10 mouse cellular contexts compared by ENCODE assay signal in genomic region chrX:101085920-101086319, GRCm38 (mm10). TPM values are rescaled to one million over a fixed set of nuclear protein-coding genes. Genes with fewer than 3 reads are reported as not detected.
DNase-seq lines count a peak whose midpoint lies in the region; ATAC-seq and TF ChIP-seq lines count a peak whose summit lies in the region.
"Had no signal": no experiment of that assay in that cellular context is flagged by ENCODE, and none has a peak within 500 bp of the region (broad histone marks: within the 10 kb centered on the region; RNA-seq: fewer than 3 reads in every experiment).

Slc7a3 (minus strand) TSS chrX:101086020.

- no peak for DNase-seq in kidney, postnatal 0 days (ENCODE audit: low spot score)
- DNase-seq in kidney, postnatal 36 days = no peak
- DNase-seq in embryo, embryonic 9.5 days (ENCODE audit: extremely low spot score) = peak; percentile 0
- no peak for DNase-seq in cerebellum, adult 18-20 months
- DNase-seq in layer of hippocampus, adult 9-10 months (ENCODE audit: low spot score) = no peak
- no peak for DNase-seq in left cerebral cortex, adult 18-20 months (ENCODE audit: low spot score in 2 of 2)
- DNase-seq: kidney, postnatal 4 days had no signal

- H3K27ac ChIP-seq in kidney, postnatal 0 days = no peak within 1 kb of the TSS
- no peak within 1 kb of the TSS for H3K27ac ChIP-seq in hindbrain, embryonic 15.5 days (replicated peaks)
- H3K27ac ChIP-seq in midbrain, embryonic 15.5 days = no peak within 1 kb of the TSS

- no peak for TF ChIP-seq CTCF in kidney, postnatal 0 days (IDR thresholded peaks at IDR 0.05; ENCODE audit: low read depth)

- H3K4me1 ChIP-seq in kidney, postnatal 0 days (replicated peaks; ENCODE audit: insufficient read depth, low read length) = no peaks in the 10 kb centered on the region
- H3K4me1 ChIP-seq in hindbrain, embryonic 15.5 days (replicated peaks) = no peaks in the 10 kb centered on the region
- H3K4me1 ChIP-seq in midbrain, embryonic 15.5 days = no peaks in the 10 kb centered on the region

- WGBS in kidney, postnatal 0 days = 42% methylated on average over 11 of the region's 11 CpGs
- 32% methylated on average over 11 of the region's 11 CpGs for WGBS in hindbrain, embryonic 15.5 days
- 51% methylated on average over 11 of the region's 11 CpGs for WGBS in midbrain, embryonic 15.5 days

- H3K36me3 ChIP-seq in kidney, postnatal 0 days (ENCODE audit: insufficient read depth, low read length) = no peaks in the 10 kb centered on the region
- no peaks in the 10 kb centered on the region for H3K36me3 ChIP-seq in hindbrain, embryonic 15.5 days
- H3K36me3 ChIP-seq in midbrain, embryonic 15.5 days (replicated peaks) = no peaks in the 10 kb centered on the region

- no peak for ATAC-seq in kidney, postnatal 0 days (replicated peaks; ENCODE audit: low FRiP score, low read depth)
- ATAC-seq in hindbrain, embryonic 15.5 days (ENCODE audit: low FRiP score, low read depth) = no peak
- ATAC-seq in midbrain, embryonic 15.5 days (replicated peaks) = no peak; the same call in 1 of the 2 replicates
- ATAC-seq: Patski had no signal

- H3K27me3 ChIP-seq in kidney, postnatal 0 days (ENCODE audit: insufficient read depth, low read length) = no peaks in the 10 kb centered on the region
- no peaks in the 10 kb centered on the region for H3K27me3 ChIP-seq in hindbrain, embryonic 15.5 days
- H3K27me3 ChIP-seq in midbrain, embryonic 15.5 days (replicated peaks) = peaks cover 4% of the 10 kb centered on the region; the same call in 1 of the 2 replicates

- H3K4me2 ChIP-seq in kidney, postnatal 0 days (ENCODE audit: low read length) = peak within 1 kb of the TSS; percentile 57
- H3K4me2 ChIP-seq in hindbrain, embryonic 15.5 days = peak within 1 kb of the TSS; percentile 69
- peak within 1 kb of the TSS; percentile 61 for H3K4me2 ChIP-seq in midbrain, embryonic 15.5 days

- H3K9me3 ChIP-seq in kidney, postnatal 0 days (replicated peaks; ENCODE audit: low read length) = no peaks in the 10 kb centered on the region
- H3K9me3 ChIP-seq in hindbrain, embryonic 15.5 days = no peaks in the 10 kb centered on the region
- H3K9me3 ChIP-seq in midbrain, embryonic 15.5 days = no peaks in the 10 kb centered on the region

- peak within 1 kb of the TSS; percentile 27 for H3K4me3 ChIP-seq in kidney, postnatal 0 days (replicated peaks; ENCODE audit: low read depth, low read length)
- peak within 1 kb of the TSS; percentile 36 for H3K4me3 ChIP-seq in hindbrain, embryonic 15.5 days
- peak within 1 kb of the TSS; percentile 34 for H3K4me3 ChIP-seq in midbrain, embryonic 15.5 days

- H3K9ac ChIP-seq in kidney, postnatal 0 days (ENCODE audit: low read depth, low read length) = no peak within 1 kb of the TSS
- no peak within 1 kb of the TSS for H3K9ac ChIP-seq in hindbrain, embryonic 15.5 days
- no peak within 1 kb of the TSS for H3K9ac ChIP-seq in midbrain, embryonic 15.5 days

RNA-seq across cellular contexts. Expression of gene Slc7a3, which starts in this region (rescaled TPM):
- polyA plus RNA-seq in kidney, postnatal 0 days (2015; fragmentation: Nextera tagmentation; extraction: Ambion mirVana) = 1.6 TPM in 2 replicates
- 6.6 and 7.1 TPM in 2 replicates for polyA plus RNA-seq in hindbrain, embryonic 15.5 days (2015; fragmentation: Nextera tagmentation; extraction: Ambion mirVana)
- 6.2 and 6.5 TPM in 2 replicates for polyA plus RNA-seq in midbrain, embryonic 15.5 days (2015; fragmentation: Nextera tagmentation; extraction: Ambion mirVana)
- 1 to 10 TPM; 6.0 to 6.1 TPM for total RNA-seq in left cerebral cortex, adult 18-20 months (2021)
